Mouse (Mus musculus): ENCODE measurements at regions not wholly inside any gene's neighbourhood (a gene's known extent, or its start where the extent isn't known, plus 50 kb on each side); places are given as distances from the start of the nearest gene placed in this dataset.

DNA sequence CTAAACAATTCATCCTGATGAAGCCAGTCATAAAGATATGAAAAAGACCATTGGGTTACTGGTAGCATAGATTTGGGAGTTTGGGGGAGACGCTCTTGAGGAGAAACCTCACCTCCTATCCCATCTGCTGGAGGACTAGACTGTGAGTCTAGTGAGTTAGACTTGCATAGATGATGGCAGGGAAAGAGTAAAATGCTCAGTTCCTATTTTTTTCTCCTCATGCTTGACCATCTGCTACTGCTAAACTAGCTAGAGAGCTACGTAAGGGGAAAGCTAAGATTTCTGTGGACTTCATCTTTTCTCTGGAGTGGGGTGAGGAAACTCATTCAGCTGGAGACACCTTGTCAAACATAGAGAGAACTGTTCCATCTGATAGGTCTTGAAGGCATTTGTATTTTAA, 118.4 kb upstream of the Gnao1 start:
- no peak for DNase-seq

DNA sequence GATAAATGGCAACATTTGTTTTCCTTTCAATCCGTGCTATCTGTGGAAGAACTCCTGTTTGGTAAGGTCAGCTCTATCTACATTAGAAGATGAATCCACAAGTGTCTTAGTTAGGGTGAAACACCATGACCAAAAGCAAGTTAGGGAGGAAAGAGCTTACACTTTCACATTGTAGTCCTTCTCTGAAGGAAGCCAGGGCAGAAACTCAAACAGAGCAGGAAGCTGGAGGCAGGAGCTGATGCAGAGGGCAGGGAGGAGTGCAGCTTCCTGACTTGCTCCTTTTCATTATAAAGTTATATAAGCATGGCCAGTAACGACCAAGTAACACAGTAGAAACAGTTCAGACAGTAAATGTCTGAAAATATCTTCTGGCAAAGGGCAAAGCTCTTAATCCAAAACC, 117.9 kb upstream of the Gnao1 start:
- DNase-seq, result no peak

DNA sequence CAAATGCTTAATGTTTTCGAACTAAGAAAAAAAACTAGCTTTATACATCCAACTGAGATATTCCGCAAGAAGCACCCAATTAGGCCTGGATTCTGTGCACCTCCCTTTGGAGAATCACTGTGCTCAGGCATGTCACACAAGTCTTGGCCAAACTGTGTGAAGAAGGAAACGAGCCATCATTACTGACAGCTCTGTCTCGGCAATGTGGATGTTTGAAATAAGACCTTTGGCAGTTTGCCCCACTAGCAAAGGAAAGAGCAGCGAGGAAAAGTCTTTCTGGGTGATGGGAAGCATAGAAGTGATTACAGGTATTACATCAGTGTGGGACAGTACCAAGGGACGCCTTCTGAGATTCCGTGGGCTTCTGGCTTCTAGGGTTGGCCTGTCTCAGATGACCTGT, 112.6 kb upstream of the Gnao1 start:
- DNase-seq, result no peak

DNA sequence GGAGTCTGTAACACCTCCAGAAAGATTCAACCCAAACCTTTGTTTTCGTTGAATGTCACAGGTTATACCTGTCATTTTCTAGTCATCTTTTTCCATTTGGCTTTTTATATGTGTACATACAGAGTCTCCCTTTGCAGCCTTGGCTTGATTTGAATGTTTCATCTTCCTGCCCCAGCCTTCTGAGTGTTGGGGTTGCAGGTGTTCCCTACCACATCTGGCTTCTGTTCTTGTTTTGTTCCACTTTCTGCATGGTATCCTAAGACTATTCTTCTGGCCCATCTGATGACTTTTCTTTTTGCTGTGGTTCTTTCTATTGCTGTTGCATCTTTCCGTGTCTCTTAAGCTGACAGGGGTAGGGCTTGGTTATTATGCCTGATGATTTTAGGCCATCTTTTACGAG, 111.3 kb upstream of the Gnao1 start:
- DNase-seq, result no peak

DNA sequence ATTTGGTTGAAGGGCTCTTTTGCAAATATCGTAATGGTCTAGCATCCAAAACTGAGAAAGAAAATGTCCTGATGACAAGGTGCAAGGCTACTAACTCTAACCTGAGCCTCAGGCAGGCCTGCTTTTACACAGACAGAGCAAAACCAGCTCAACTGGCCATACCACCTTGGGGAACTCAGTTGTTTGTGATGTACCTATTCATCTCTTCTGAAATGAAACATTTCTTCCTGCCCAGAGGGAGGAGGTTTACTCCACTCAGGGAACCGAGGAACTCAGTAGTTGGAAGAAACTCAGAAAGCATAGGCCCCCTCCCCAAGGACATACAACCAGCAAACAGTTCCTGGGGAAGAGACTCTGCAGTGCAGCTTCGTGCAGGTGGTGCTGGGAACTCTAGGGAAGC, 108.4 kb upstream of the Gnao1 start:
- DNase-seq, result no peak

DNA sequence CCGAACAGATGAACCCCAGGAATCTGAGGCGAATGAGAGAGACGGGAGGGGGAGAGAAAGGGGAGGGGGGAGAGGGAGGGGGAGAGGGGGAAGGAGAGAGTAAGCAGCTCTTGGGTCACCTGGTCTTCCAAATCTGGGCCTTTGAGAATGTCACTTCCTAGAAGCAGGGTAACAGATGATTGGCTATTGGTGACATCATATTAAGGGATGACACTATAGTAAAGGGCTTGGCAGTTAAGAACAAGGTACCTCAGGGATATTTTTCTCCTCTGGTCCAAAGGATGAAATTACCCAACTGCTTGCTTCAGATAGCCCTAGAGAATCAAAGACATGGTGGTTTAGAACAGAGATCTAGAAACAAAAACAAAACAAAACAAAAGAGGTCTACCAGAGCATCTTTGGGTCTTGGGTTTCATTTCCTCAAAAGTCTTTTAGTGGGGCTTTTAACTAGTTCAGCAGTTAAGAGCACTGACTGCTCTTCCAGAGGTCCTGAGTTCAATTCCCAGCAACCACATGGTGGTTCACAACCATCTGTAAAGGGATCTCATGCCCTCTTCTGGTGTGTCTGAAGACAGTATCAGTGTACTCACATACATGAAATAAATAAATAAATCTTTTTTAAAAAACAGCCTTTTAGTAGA, 97.6 kb upstream of the Gnao1 start:
- no peak for DNase-seq

DNA sequence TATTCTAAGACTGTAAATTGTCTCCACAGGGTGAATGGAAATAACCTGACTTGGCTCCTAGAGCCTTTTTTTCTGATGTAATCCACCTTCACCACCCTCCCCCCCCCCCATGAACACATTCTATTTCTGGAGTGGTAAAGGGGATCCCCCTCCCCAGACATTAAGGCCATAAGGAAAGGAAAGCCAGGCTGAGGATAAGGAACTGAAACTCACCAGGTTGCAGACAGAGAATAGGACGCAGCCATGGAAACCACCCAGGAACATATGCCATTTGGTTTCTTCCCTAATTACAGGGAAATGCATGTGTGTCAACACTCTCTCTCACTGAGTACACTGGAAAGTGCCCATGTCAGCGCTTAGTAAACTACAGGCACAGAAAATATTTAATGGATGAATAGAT, 96.5 kb upstream of the Gnao1 start:
- no peak for DNase-seq

DNA sequence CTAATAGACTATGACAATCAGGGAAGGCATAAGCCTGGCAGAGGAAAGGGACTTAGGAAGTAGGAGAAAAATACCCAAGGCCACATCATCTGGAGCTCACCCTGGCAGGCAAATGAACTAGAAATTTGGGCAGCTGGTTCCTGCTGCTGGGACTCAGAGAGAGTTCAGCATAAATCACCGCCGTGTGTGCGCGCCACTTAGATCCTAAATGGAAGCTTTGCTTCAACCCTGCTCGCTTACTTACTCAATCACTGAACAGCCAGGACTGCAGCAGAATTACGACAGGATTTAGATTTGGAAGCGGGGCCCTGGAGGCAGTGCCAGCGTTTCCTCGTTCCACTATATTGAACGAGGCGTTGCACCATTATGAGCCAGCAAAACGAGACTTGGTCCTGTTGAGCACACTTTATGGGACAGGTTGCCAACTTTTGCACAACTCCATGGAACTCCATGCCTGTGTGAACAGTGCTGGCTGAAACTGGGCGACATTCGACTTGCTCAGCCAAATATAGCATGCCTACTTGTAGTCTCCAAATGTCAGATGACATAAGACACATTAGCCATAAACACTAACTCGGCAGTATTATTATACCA, 84.8 kb upstream of the Gnao1 start:
- DNase-seq, result no peak

DNA sequence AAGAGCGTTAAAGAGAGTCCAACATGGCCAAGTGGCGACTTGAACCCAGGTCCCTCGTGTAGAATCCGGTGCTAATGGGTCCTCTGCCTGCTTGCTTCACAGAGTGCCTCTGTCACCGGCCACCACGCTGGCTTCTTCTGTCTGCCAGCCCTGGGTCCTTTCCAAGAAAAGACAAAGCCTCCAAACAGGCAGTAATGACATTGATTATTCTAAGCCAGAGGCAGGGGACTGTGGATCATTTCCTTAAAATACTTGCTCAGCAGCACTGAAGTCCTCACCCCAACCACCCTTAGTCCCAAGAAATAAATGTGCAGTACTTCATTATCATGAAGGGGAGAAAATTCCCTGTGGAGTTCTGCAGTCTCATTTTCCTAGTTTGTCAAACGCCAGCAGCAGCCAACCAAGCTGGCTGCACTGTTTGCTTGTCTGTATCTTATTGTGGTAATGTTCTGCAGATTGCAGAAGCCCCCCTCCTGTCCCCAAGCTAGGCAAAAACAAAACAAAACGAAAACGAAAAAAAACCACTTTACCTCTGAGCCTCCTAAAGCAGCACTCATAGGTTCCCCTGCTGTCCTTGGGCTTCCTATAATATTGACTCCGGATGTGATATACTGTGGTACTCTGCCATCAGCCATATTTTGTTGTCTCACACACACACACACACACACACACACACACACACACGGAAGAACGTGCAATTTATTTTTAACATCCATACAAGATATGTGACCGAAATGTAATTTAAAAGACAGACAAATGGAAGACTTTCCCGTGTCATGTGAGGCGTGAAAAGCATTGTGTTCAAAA, 80.4 kb upstream of the Gnao1 start:
- no peak for DNase-seq

DNA sequence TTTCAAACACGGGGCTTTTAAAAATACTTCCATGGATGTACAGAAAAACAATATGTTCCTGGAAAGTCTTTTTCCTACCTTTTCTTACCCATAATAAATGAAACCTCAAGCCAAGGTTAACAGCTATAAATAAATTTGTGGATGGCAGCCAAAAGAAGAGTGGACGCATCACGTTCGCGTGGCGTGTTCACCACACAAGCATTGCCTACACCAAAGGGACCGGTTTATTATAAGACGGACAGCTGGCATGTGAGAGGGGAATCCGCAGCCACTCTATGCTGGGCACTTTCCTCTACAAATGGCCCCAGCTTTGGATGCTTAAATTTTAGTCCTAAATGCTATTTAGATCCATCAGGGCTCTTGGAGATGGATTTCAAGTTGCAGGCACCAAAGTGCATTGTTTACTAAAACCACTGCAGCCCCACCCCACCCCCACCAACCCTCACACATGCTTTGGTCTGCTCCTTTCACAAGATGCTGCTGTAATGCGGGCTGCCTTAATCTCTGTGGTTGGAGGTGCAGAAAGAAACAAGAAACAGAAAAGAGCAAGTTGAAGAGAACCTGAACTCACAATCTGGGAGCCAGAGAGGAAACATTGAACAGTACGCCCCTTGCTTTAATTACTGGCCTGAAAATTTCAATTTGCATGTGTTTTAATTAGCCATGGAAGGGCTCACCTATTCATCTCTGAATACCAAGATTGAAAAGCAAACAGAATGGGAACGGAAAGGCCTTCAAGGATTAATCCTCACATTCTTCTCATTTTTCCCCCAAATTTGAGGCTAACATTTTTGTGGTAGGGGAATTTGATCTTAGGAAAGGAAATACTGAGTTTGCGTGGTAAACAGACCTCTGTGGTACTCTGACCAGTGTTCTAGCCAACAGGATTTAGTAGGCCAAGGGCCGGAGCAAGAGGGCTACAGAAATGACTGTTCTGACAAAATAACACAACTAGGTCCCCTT, 78.7 kb upstream of the Gnao1 start:
- no peak for DNase-seq

DNA sequence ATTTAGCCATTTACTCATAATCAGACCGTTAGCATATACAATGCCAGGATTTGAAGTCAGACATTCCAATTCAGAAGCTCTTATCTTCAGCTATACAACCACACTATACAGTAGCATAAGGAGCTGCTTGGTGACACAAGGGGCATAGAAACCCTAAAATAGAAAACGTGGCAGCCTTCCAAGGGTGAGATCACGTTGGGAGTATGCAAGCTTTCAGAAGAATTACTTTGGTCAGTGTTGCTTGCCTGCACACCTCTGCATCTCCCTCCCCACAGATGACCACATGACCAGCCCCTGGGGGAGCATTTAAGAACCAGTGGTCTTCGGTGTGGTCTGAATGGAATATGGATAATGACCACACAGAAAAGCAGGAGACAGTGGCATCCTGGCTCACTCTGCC, 74.9 kb upstream of the Gnao1 start:
- no peak for DNase-seq

DNA sequence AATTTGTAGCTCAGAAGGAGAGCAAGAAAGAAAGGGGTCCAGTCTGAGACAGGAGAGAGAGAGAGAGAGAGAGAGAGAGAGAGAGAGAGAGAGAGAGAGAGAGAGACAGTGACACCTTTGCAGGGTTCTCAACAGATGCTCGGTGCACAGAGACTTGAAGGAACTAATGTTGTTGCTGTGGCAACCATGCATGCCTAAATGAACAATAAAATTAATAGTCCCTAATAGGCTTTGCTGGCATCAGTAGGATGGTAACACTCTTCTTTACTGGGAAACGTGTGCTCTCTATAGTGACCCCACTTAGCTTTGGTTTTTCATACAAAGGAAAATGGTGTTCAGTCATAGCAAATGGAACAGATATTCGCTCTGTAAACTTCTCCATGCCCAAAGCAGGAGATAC, 69.5 kb upstream of the Gnao1 start:
- no peak for DNase-seq

DNA sequence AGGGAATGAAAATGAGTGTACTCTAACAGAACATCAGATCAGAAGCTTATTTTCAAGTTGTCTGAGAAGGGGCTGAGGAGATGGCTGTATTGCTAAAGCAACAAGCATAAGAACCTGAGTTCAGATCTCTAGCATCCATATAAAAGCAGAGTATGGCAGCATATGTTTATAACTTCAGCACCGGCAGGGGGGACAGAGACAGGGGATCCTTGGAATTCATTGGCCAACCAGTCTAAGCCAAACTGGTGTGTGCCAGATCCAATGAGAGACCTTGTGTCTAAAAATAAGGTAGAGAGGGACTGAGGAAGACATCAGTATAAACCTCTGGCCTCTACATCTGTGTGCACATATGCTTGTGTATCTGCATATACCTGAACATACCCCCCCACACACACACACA, 61.0 kb upstream of the Gnao1 start:
- DNase-seq, result no peak

DNA sequence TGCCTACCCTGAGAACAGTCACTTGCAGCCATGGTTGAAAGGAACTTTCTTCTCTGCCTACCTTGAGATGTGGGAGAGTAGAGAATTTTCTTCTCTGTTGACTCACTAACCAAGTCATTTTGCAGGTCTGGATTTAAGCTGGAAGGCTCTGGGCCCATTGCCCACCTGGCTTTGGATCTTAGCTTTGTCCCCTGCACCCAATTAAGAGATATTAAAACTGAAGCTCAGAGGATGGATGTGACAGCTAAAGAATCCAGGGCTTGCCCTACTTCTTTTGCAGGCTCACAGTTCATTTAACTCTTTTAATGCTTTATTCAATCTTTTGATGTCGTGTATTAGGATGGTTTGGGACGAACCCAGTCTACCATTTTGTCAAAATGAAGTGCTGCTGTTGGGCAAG, 58.8 kb upstream of the Gnao1 start:
- DNase-seq, result no peak

DNA sequence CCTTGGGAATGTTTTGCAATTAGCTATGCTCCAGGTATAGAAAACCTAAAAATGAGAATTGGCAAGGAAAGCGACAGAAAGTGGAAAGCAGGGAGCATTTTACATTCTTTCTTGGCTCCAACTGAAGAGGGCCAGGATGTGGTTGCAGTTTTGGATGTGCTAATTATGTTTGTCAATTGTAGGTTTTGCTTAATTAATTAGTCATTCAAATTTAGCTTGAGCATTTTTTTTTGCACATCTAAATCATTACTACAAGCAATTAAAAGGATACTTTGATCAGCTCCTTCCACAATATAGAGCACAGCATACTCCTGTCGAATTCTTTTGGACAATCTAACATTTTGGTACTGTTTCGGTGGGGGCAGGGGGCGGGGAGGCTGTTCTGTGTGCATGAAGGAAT, 53.8 kb upstream of the Gnao1 start:
- no peak for DNase-seq
